Mouse (Mus musculus): ENCODE results near the gene Slc16a1.

GRCm38 (mm10) chr3:104701761-104702160 is 63.3 kb downstream of the Slc16a1 start:
- no peak for TF ChIP-seq POLR2A (IDR thresholded peaks at IDR 0.05; ENCODE audit: control insufficient read depth, low read depth, low read length)
- no peak for TF ChIP-seq CTCF (IDR thresholded peaks at IDR 0.05; ENCODE audit: control insufficient read depth, insufficient read depth, insufficient replicate concordance, low read depth, low read length)

Data from testis, adult 2 months (tissue).